Mouse (Mus musculus): ENCODE data around the gene Zfp385b. TPM values are rescaled to one million over a fixed set of nuclear protein-coding genes. Genes with fewer than 3 reads are reported as not detected.

Gene Zfp385b
- total RNA-seq, 4 experiments from 2014 or later, result 46.0 to 52.8 (median 49.5) TPM

DNA sequence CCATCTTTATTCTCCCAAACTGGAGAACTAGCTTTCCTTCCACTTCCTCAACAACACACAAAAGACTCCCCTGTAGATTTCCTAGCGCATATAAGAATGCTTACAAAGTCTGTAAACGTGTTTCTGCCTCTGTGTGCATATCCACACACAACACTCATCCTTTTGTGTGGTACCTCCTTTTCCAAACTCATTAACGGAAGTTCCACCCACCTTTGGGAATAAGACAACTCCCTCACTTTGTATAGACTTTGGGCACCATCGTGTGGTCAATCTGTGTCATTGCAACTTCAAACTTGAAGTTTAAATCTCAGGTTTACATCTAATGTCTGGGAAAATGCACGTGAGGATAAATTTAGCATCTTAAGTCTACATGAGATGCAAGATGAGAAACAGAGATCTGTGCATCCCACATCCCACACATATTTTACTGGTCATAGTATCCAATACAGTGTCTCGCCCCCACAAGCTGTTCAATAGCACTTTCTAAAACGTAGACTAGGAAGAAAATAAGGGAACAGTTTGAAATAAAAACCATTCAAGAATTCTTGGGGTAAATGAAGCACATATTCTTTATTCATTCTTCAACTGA is 110.1 kb downstream of the Zfp385b start:
- DNase-seq (ENCODE audit: low spot score in 2 of 2), result peak in 1 of 2 experiments; percentile 20

DNA sequence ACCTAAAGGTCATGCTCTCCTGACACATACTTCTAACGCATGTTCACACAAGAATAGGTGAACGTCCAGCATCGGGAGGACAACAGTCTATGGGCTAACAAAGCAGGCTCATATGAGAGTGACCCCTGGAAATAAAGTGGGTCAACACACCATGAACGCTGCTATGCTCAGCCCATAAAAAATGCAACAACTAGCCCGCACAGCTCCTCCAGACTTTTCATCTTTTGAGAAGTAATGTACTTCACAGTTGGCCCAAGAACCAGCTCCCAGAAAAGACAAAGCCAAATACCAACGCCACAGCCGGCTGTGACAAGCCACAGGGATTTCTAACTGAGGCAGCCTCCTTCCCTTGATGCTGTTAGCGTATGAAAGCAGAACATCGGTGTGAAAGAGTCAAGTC is 112.3 kb downstream of the Zfp385b start:
- DNase-seq (ENCODE audit: low spot score in 2 of 2), result no peak

DNA sequence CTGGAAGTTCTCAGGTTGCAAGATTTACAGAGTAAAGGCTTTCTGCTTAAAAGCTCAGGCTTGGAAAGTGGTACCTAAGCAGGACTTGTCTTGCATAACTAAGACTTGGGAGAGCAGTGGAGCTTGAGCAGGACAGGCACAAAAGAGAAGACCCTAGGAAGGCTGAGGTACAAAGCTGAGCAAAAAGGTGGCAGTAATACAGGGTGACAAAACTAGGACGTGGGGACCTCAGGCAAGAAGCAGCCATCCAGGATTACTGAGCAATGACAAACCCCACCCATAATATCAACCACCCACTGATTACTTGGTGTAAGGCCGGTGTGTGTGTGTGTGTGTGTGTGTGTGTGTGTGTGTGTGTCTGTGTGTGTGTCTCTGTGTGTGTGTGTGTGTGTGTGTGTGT is 114.0 kb downstream of the Zfp385b start:
- DNase-seq (ENCODE audit: low spot score in 2 of 2), result no peak

DNA sequence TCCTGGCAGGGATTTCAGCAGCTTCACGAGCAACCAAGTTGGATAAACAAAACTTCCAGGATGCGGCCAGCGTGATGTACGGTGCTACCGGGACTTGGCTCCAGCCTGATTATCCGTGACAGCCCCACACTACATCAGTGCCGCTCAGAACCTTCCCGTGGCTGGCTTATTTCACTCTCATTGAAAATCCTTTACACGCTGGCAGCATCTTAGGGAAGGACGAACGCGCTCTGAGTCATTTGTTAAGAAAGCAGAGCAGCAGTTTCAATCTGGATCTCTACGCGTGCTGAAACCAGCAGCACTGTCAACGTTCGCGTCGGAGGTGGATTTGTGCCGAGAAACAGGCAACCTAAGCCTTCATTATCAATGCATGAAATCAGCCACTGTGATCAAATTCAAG is 116.4 kb downstream of the Zfp385b start:
- peak; percentile 46 to 59 for DNase-seq (ENCODE audit: low spot score in 2 of 2)

DNA sequence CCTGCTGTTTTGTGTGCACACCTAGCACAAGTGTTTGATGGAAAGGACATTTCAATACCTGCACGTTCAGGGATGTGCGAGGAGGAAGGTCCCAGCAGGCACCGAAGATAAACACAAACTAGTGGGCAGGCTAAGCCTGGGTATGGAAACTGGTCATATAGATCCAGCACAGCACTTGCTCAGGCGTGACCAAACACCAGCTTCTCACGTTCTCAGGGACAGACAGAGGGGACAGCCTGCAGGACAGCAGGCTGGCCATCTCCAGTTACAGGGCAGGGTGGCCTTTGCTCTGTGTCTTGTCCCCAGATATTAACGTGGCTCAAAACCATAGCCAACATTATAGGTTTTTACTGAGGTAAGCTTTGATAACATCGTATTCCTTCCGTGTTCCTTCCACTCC is 128.3 kb downstream of the Zfp385b start:
- no peak for DNase-seq (ENCODE audit: low spot score in 2 of 2)

DNA sequence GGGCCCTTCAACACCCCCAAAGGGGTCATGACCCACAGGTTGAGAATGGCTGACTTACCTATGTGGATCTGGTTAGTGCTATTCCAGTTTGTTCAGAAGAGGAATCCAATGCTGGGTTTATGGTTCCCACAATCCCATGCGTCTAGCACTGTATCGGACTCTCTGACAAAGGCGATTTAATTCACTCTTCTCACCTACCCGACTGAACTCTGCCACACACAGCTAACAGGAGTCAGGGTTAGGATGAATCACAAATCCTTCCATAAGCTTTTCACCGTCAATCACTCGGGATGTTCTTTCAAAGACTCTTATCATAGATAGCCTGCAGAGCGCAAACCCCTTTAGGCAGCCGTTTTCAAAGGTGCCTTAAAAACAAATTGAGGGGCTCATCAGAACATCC is 129.1 kb downstream of the Zfp385b start:
- DNase-seq (ENCODE audit: low spot score in 2 of 2), result no peak

DNA sequence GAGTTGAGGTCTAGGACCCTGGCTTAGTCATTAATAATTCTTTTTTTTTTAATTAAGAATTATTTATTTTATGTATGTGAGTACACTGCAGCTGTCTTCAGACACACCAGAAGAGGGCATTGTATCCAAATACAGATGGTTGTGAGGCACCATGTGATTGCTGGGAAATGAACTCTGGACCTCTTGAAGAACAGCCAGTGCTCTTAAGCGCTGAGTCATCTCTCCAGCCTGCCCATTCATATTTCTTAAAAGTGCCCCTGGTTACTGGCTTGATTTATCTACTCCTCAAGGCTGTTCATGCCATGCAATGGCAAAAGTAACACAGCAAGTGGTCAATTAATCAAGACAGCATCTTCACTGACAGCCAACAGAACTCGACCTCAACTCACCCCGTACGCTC is 130.8 kb downstream of the Zfp385b start:
- no peak for DNase-seq (ENCODE audit: low spot score in 2 of 2)

DNA sequence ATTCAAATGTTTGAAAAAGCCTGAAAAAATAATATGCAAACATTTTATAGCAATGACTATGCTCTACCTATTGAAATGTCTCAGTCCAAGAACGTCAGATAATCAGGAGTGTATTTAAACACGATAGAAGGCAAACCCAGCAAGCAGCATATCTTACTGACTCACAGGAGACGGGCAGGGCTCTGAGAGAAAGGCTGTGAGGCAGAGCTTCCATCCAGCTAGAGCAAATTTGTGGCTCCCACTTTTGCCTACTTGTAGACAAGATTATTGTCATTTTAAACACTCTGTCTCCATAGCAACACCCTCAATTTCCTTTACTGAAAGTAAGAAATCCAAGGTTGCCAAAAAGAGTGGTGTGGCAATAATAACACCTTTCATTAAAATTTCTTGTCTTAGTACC is 135.4 kb downstream of the Zfp385b start:
- DNase-seq (ENCODE audit: low spot score in 2 of 2), result no peak

DNA sequence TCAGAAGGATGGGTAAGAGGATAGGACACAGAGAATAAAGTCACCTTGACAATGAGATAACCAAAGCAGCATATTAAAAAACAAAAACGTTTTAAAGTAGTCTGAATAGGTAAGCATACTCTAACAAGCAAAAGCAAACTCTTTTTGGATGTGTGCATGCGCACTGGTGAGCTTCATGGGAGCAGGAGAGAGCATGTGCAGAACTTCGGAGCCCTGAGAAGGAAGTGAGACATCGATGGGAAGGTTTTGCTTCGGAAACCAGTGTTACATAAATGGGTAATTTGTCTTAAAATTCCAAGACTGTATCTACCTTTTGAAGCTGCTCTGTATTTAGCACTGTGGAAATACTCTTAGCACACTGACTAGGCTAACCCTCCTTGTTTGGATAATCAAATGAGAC is 137.2 kb downstream of the Zfp385b start:
- DNase-seq (ENCODE audit: low spot score in 2 of 2), result no peak

DNA sequence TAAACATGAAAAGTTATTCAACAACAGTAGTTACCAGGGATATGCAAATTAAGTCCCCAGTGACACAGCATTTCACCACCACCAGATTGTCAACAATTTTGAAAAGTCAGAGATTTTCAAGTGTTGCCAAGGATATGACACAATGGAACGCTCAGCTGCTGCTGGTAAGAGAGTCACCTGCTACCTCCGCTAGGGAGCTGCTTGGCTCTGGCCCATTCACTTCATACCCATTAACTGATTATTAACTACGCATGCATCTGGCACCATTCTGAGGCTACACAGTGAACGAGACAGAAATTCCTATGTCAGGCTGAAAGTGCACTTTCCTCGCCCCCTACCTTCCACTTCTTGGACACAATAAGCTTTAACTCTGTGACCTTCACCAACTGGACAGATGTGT is 137.7 kb downstream of the Zfp385b start:
- no peak for DNase-seq (ENCODE audit: low spot score in 2 of 2)

DNA sequence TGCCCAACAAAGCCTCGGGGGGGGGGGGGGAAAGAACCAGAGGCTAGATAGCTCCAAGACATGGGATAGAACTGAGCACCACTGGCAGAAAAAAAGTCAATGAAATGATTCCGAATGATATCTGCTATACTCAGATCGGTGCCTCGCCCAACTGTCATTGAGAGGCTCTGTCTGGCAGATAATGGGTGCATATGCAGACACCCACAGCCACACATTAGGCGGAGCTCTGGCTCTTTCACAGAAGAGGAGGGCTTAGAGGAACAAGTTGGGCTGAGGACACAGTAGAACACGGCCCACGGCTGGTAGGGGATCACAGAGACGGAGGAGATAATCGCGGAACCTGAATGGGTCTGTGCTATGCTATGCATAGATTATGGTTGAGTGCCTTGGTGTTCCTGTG is 145.7 kb downstream of the Zfp385b start:
- no peak for DNase-seq (ENCODE audit: low spot score in 2 of 2)

DNA sequence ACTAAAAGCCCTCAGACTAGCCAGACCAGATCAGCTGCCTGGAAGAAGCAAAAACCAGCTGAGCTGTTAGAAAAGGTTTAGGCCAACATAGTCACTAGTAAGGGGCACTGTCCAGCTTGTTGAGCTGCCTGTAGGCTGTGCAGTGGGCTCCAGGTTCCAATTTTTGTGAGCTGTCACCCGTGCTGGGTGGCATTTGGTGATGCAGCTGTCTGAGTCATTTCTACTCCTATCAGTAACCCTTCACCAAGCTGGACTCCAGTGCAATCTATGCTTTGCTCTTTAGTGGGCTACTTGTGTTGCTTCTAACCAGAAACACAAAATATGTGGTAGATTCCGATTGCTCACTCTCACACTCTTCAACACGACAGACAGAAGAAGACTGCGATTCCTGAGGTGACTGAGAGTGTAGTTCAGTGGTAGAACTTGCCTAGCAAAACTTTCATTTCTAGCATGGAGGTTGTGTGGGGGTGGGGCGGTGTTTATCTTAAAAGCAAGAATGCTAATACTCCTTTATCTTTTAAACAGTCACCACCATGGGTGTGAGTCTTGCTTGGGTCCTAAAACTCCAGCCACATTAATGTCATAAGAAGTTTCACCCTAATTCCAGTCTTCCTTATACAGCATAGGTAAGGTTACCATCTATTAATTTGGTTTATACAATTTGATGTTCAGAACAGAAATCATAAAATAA is 147.1 kb downstream of the Zfp385b start:
- no peak for DNase-seq (ENCODE audit: low spot score in 2 of 2)

DNA sequence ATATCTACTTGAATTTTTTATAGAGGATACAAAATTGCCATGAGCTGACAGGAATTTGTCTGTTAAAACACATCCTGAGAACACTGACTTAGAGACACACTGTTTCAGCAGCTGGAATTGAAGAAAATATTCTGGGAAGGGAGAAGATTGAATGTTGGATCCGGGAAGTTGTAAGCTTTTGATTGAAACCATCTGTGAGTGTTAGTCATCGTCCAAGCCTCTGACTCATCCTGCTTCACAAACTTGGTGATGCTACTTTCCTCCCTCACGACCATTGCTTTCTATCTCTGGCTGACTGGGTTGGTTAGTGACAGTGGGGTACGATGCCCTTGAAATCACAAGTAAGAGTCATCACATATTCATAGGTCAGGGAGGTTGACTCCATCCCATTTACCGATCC is 157.3 kb downstream of the Zfp385b start:
- peak in 1 of 2 experiments; percentile 18 for DNase-seq (ENCODE audit: low spot score in 2 of 2)

DNA sequence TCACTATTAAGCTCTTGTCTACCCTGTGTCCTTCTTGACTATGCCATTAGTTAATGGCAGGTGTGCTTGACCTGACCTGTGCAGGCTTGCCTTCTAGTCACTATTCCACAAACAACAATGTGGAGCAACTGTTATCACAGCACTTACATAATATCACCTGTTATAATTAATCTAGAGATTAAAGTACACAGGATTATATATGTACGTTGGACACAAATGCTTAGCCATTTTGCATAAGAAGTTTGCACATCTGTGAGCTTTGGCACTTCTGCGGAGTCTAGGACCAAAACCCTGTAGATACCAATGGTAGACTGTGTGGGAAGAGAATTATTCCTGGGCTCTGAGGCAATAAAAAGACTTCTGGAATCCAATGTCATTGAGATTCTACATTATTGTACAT is 165.8 kb downstream of the Zfp385b start:
- no peak for DNase-seq (ENCODE audit: low spot score in 2 of 2)

DNA sequence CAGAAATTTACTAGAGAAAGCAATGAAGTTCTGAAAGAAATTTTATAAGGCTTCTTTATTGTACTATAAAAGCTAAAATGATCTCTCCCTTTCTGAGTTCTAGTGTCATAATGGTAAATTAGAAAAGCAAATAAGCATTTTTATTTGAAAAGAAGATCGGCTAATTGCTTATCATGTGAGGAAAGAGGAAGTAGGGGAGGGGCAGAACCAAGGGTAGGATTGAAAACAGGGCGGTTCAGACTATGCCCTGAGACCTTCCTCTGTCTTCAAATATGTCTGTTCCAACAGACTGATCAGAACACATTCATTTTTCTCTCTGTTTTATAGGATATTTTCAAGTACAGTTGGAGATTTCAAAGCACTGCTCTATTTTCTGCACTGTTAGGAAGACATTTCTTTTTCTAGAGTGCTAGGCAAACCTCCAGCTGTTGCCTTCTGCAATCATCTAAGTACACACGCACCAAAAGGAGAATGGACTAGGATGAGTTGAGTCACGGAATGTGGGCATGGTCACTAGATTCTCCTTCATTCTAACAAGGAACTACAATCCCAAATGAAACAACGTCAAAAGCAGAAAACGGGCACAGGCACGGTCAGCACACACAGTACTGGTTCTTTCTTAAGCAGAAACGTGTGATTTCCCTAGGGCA is 177.8 kb downstream of the Zfp385b start:
- DNase-seq (ENCODE audit: low spot score in 2 of 2), result no peak

DNA sequence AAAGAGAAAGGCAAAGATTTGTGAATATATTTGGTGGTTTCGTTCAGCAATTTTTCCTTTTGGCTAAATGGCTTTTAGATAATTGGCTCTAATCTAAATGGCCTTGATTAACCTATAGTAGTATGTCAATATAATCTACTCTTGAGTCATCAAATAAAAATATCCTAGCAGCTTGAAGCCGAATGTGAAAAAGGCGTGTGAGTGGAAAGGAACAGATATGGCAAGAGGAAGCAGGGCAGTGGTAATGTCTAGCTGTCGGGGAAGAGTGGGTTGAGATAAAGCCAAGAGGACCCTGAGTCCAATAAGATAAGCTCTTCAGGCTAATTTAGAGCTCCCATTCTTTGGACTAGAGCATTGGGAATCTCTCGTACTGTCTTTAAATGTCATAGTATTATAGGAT is 179.4 kb downstream of the Zfp385b start:
- DNase-seq (ENCODE audit: low spot score in 2 of 2), result no peak

DNA sequence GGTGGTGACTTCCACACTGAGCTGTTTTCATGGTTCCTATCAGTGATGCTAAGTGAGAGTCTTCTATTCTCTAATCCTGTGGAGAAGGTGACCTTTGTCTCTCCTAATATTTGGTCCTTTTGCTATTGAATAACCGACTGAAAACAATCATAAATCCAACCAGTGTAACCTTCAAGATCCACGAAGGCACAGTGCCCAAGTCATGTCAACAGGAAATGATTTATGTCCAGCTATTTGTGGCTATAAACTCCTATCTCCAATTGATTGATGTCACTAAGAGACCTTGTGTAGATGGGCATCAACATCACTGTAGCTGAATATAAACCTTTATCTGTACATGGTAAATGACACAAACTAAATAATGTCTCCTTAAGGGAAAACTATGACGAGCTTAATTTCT is 187.8 kb downstream of the Zfp385b start:
- no peak for DNase-seq (ENCODE audit: low spot score in 2 of 2)

DNA sequence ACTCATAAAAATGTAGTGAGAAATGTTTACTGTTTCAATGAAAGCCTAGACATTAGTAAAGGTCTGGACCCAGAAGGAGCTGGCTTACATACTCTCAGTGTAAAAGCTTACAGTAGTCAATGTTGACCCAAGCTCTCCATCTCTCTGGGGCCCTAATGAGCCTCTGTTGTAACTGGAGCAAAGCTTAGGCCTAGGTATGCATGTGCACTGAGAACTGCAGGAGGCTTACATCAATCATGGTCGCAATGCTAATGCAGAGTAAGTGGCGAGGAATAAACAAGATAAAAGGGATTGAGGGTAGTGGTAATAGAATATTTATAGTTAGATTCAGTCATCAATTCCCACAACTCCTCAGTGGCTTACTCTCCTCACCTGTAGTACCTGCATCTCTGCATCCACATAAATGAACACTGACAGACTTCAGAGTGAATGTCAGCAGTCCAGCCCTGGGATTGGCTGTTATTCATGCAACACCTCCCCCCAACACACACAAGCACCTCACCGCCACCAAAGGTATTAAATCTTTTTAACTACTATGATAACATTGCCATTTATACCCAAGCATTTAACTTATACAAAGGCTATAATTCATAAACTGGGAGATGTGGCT is 191.7 kb downstream of the Zfp385b start:
- no peak for DNase-seq (ENCODE audit: low spot score in 2 of 2)

DNA sequence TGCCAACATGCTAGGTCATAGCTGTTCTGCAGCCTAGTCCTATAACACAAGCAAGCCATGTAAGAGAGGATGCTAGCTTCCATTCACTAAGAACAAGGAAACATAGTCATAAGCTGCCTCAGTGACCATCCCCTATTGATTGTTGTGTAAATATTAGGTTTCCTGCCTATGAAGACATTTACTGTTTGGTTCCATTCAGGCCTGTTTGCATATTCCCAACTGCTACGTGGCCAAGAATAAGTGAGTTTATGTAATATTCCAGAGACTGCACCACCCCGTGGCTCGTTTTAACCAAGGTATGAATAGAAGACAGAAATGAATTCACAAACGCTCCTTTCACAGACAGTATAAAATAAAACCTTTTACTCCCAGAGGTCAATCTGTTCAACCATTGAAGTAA is 200.8 kb downstream of the Zfp385b start:
- DNase-seq (ENCODE audit: low spot score in 2 of 2), result no peak

DNA sequence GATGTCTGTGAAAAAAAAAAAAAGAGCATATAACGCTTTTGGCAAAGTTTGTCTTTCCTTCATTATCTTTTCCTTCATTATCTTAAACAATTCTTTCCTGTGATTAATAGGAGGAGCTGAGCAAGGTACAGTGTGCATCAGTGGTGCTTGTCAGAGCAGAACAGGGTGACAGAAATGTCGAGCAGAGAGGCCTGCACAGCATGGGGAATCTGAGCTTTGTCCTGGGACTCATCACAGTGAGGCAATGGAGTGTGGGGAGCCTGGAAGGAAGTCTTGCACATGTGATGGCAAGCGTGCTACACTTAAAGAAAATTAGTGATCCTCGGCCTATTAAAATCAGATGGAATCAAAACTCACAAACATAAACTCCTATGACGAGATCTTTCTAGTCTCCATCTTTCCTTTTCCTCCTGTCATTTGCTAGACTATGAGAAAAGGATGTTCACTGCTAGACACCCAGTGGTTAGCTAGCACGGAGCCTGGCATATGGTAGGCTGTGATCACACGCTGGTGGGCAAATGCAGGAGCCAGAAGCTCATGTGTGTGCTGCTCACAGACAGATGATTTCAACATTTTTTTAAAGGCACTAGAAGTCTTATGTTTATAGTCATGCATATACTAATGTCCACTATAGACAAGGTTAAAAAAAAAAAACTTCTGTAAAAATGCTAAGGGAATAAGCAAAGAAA is 209.0 kb downstream of the Zfp385b start:
- DNase-seq (ENCODE audit: low spot score in 2 of 2), result no peak

DNA sequence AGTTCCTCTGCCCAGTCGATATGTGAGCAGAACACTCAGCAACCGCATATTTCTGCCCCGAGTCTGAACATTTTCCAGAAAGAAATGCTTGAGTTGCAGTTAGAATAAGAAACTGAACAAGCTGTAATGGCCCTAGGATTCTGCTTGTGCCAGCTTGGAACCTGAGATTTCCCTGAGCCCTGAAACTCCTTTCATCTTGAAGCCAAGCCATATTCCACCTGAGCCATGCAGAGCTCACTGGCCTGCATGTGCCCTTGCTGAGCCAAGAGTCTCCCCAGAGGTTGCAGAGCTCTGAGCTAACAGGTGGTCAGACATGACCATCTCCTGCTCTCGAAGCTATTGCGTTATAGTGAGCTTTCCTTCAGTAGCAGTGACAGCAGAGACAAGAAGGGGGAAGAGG is 210.0 kb downstream of the Zfp385b start:
- no peak for DNase-seq (ENCODE audit: low spot score in 2 of 2)

DNA sequence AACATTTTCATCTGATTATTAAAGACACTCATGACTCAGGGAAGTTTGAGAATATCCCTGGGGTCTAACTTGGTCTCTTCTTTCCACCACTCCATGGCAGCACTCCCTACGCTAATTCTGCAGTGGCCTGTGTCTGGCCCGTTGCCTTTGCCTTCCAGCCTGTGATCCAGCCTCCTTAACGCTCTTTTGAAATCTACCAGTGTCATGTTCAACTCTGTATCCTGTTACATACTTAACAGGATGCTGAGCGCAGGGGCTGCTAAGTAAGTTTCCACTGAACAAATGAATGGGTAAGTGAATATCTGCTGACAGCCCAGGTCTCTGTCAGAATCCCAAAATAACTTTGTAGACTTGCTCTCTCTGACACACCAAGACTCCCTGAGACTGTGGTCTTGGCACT is 210.8 kb downstream of the Zfp385b start:
- DNase-seq (ENCODE audit: low spot score in 2 of 2), result no peak

All from layer of hippocampus, adult 8-10 months (tissue).